Mouse (Mus musculus) intestine, embryonic 14.5 days (tissue): ENCODE measurements around the gene Ppp6c. TPM values are rescaled to one million over a fixed set of nuclear protein-coding genes. Genes with fewer than 3 reads are reported as not detected.
"Not testable (repeated sequence)": the region's sequence is repeated elsewhere in the genome, so short reads cannot be mapped to it uniquely, and the experiment has no call there.

Source experiments
- ATAC-seq: fragments of 200-750 bp; cut with Nextera tagmentation; replicated peaks from 2 replicates; pipeline ENCODE4 v1.8.0; 2017; ENCODE audit warnings: low read depth, moderate number of reproducible peaks, moderate TSS enrichment, moderate library complexity; ENCODE audit not compliant: low FRiP score, low TSS enrichment
- DNase-seq: peaks from one replicate; pipeline ENCODE4 v3.0.0-alpha.2; 2018; ENCODE audit warnings: low spot score
- H3K27ac ChIP-seq: fragments of 300-500 bp; sonication (generic); 2 replicates; pipeline ENCODE4 v1.5.1; 2014; ENCODE audit warnings: low read depth, mild to moderate bottlenecking, control low read depth
- H3K27me3 ChIP-seq: fragments of 300-500 bp; sonication (generic); replicated peaks from 2 replicates; pipeline ENCODE4 v1.6.1; 2014; ENCODE audit warnings: low read length, control low read depth; ENCODE audit not compliant: control insufficient read depth, insufficient read depth
- H3K36me3 ChIP-seq: fragments of 300-500 bp; sonication (generic); 2 replicates; pipeline ENCODE4 v1.6.1; 2014; ENCODE audit warnings: low read length, control low read depth; ENCODE audit not compliant: control insufficient read depth, insufficient read depth
- H3K4me1 ChIP-seq: fragments of 300-500 bp; sonication (generic); replicated peaks from 2 replicates; pipeline ENCODE4 v1.6.1; 2014; ENCODE audit warnings: low read length, control low read depth, mixed read lengths; ENCODE audit not compliant: control insufficient read depth, insufficient read depth
- H3K4me2 ChIP-seq: fragments of 300-500 bp; sonication (generic); 2 replicates; pipeline ENCODE4 v1.6.1; 2014; ENCODE audit warnings: low read length
- H3K4me3 ChIP-seq: fragments of 300-500 bp; sonication (generic); 2 replicates; pipeline ENCODE4 v1.5.1; 2014; ENCODE audit warnings: low read depth, low read length, control low read depth, mixed read lengths
- H3K9ac ChIP-seq: fragments of 300-500 bp; sonication (generic); 2 replicates; pipeline ENCODE4 v1.6.1; 2014; ENCODE audit warnings: mild to moderate bottlenecking, low read length
- H3K9me3 ChIP-seq: fragments of 300-500 bp; sonication (generic); 2 replicates; pipeline ENCODE4 v1.6.1; 2016; ENCODE audit warnings: low read length, control low read depth; ENCODE audit not compliant: control insufficient read depth
- WGBS: fragments of 180-500 bp; shearing (Covaris S2); extraction: QIAGEN DNeasy Blood & Tissue Kit; methylation state at CpG from one replicate; pipeline ENCODE4 v1.1.7; 2014; 5-methylcytosine and 5-hydroxymethylcytosine counted together
- polyA plus RNA-seq: library from polyadenylated mRNA; unstranded; fragments of >200 nt; fragmentation: Nextera tagmentation; extraction: Ambion mirVana; gene quantifications from 2 replicates; pipeline ENCODE4 v1.2.1, GENCODE M21; 2014

The Ppp6c gene
- 72.7 and 76.0 TPM in 2 replicates for polyA plus RNA-seq

- under 1% methylated on average over 56 of the region's 56 CpGs for WGBS
These were observed at the start of gene Ppp6c for GRCm38 (mm10) chr2:39226019-39226640. TSS of gene Ppp6c (minus strand) at chr2:39226451.

GRCm38 (mm10) chr2:39268357-39268756, 42.1 kb upstream of the Ppp6c start:
- DNase-seq (no peak), ATAC-seq (no peak)
- WGBS = 51% methylated on average over 3 of the region's 3 CpGs

More at GRCm38 (mm10) chr2:39226019-39226640, at the start of gene Ppp6c:
- H3K4me3 ChIP-seq = peak within 1 kb of the TSS; percentile 69
- H3K36me3 ChIP-seq = no peaks in the 10 kb centered on the region
- peak within 1 kb of the TSS; percentile 84 for H3K9ac ChIP-seq
- peak within 1 kb of the TSS; percentile 59 for H3K4me2 ChIP-seq
- no peaks in the 10 kb centered on the region for H3K27me3 ChIP-seq
- H3K4me1 ChIP-seq = peaks cover 11% of the 10 kb centered on the region
- no peaks in the 10 kb centered on the region for H3K9me3 ChIP-seq
- peak within 1 kb of the TSS; percentile 91 for H3K27ac ChIP-seq
- DNase-seq = peak; percentile 94
- peak; percentile 97 for ATAC-seq

GRCm38 (mm10) chr2:39252275-39252674, 26.0 kb upstream of the Ppp6c start:
- H3K27me3 ChIP-seq, H3K27ac ChIP-seq, H3K4me3 ChIP-seq, H3K9me3 ChIP-seq, H3K4me1 ChIP-seq, DNase-seq, H3K36me3 ChIP-seq, H3K9ac ChIP-seq, H3K4me2 ChIP-seq, ATAC-seq: not testable (repeated sequence)
- WGBS = 94% methylated on average over 11 of the region's 11 CpGs

More at GRCm38 (mm10) chr2:39268357-39268756, 42.1 kb upstream of the Ppp6c start:
- no peaks in the 10 kb centered on the region for H3K9me3 ChIP-seq
- no peaks in the 10 kb centered on the region for H3K4me1 ChIP-seq
- H3K36me3 ChIP-seq = no peaks in the 10 kb centered on the region
- no peak overlapping the region for H3K4me2 ChIP-seq
- H3K27me3 ChIP-seq = no peaks in the 10 kb centered on the region
- no peak overlapping the region for H3K27ac ChIP-seq
- no peak overlapping the region for H3K9ac ChIP-seq
- H3K4me3 ChIP-seq = no peak overlapping the region

GRCm38 (mm10) chr2:39246862-39247261, 20.6 kb upstream of the Ppp6c start:
- H3K9me3 ChIP-seq, ATAC-seq, H3K27ac ChIP-seq, H3K4me3 ChIP-seq, H3K4me1 ChIP-seq, H3K36me3 ChIP-seq, H3K4me2 ChIP-seq, H3K9ac ChIP-seq, DNase-seq, H3K27me3 ChIP-seq: not testable (repeated sequence)
- 78% methylated on average over 8 of the region's 11 CpGs for WGBS

GRCm38 (mm10) chr2:39226731-39227130, 480 bp upstream of the Ppp6c start:
- Histone ChIP-seq H3K4me2 (peak overlapping the region; percentile 58), H3K9ac (no peak overlapping the region), H3K27ac (peak overlapping the region; percentile 91; the same call in 1 of the 2 replicates), H3K36me3 (no peaks in the 10 kb centered on the region), H3K27me3 (no peaks in the 10 kb centered on the region), H3K9me3 (no peaks in the 10 kb centered on the region), H3K4me1 (peaks cover 11% of the 10 kb centered on the region), H3K4me3 (peak overlapping the region; percentile 69)
- no peak for ATAC-seq
- DNase-seq = no peak
- 37% methylated on average over 3 of the region's 3 CpGs for WGBS

GRCm38 (mm10) chr2:39225331-39226018, 776 bp downstream of the Ppp6c start:
- 6% methylated on average over 24 of the region's 36 CpGs for WGBS
- not testable (repeated sequence) for H3K36me3 ChIP-seq, H3K9me3 ChIP-seq, H3K27me3 ChIP-seq
- DNase-seq = peak; percentile 65
- Histone ChIP-seq H3K4me2 (peak overlapping the region; percentile 59), H3K4me3 (peak overlapping the region; percentile 69), H3K4me1 (peaks cover 11% of the 10 kb centered on the region), H3K27ac (peak overlapping the region; percentile 91), H3K9ac (peak overlapping the region; percentile 84)
- ATAC-seq = peak; percentile 41; the same call in 1 of the 2 replicates

GRCm38 (mm10) chr2:39224621-39225020, 1.6 kb downstream of the Ppp6c start:
- Histone ChIP-seq H3K9ac (no peak overlapping the region), H3K9me3 (no peaks in the 10 kb centered on the region), H3K27me3 (no peaks in the 10 kb centered on the region), H3K4me2 (peak overlapping the region; percentile 59), H3K27ac (no peak overlapping the region), H3K4me1 (peaks cover 11% of the 10 kb centered on the region), H3K4me3 (peak overlapping the region; percentile 69; the same call in 1 of the 2 replicates), H3K36me3 (no peaks in the 10 kb centered on the region)
- no peak for DNase-seq
- ATAC-seq = no peak

GRCm38 (mm10) chr2:39220010-39220409, 6.2 kb downstream of the Ppp6c start:
- H3K27ac ChIP-seq = no peak overlapping the region
- no peak overlapping the region for H3K4me3 ChIP-seq
- no peaks in the 10 kb centered on the region for H3K27me3 ChIP-seq
- H3K9me3 ChIP-seq = no peaks in the 10 kb centered on the region
- peaks cover 9% of the 10 kb centered on the region for H3K4me1 ChIP-seq
- DNase-seq = no peak
- H3K9ac ChIP-seq = no peak overlapping the region
- ATAC-seq = no peak
- 93% methylated on average over 6 of the region's 6 CpGs for WGBS
- H3K4me2 ChIP-seq = no peak overlapping the region
- H3K36me3 ChIP-seq = no peaks in the 10 kb centered on the region
